Mouse (Mus musculus): Measurements from ENCODE around the gene Chp2. TPM values are rescaled to one million over a fixed set of nuclear protein-coding genes. Genes with fewer than 3 reads are reported as not detected.
A peak's percentile ranks its signal among the peaks of the same experiment; 100 is the strongest.

Gene Chp2
- total RNA-seq (2017): not detected in 3 replicates

GRCm38 (mm10) chr7:122219315-122219801 lies at the start of gene Chp2:
Chp2 (plus strand) TSS chr7:122219496.
- ATAC-seq (replicated peaks; ENCODE audit: insufficient number of reproducible peaks, low FRiP score, low TSS enrichment, poor library complexity, severe bottlenecking): no peak

GRCm38 (mm10) chr7:122170705-122171104 lies 48.6 kb upstream of the Chp2 start:
- no peak for ATAC-seq (replicated peaks; ENCODE audit: insufficient number of reproducible peaks, low FRiP score, low TSS enrichment, poor library complexity, severe bottlenecking)

GRCm38 (mm10) chr7:122171613-122172012 lies 47.7 kb upstream of the Chp2 start:
- ATAC-seq (replicated peaks; ENCODE audit: insufficient number of reproducible peaks, low FRiP score, low TSS enrichment, poor library complexity, severe bottlenecking): no peak

GRCm38 (mm10) chr7:122180720-122181119 lies 38.6 kb upstream of the Chp2 start:
- ATAC-seq (replicated peaks; ENCODE audit: insufficient number of reproducible peaks, low FRiP score, low TSS enrichment, poor library complexity, severe bottlenecking): no peak

GRCm38 (mm10) chr7:122184569-122184968 lies 34.7 kb upstream of the Chp2 start:
- ATAC-seq (replicated peaks; ENCODE audit: insufficient number of reproducible peaks, low FRiP score, low TSS enrichment, poor library complexity, severe bottlenecking): no peak

GRCm38 (mm10) chr7:122186043-122186442 lies 33.3 kb upstream of the Chp2 start, which contains the start of gene Ern2:
Ern2 (minus strand) TSS chr7:122186207.
- no peak for ATAC-seq (replicated peaks; ENCODE audit: insufficient number of reproducible peaks, low FRiP score, low TSS enrichment, poor library complexity, severe bottlenecking)

- ATAC-seq (replicated peaks; ENCODE audit: insufficient number of reproducible peaks, low FRiP score, low TSS enrichment, poor library complexity, severe bottlenecking): peak; percentile 79
These were observed 29.8 kb upstream of the Chp2 start for GRCm38 (mm10) chr7:122189484-122189883.

- ATAC-seq (replicated peaks; ENCODE audit: insufficient number of reproducible peaks, low FRiP score, low TSS enrichment, poor library complexity, severe bottlenecking): no peak
These were observed 28.2 kb upstream of the Chp2 start for GRCm38 (mm10) chr7:122191097-122191496.

- ATAC-seq (replicated peaks; ENCODE audit: insufficient number of reproducible peaks, low FRiP score, low TSS enrichment, poor library complexity, severe bottlenecking): no peak
These were observed 25.4 kb upstream of the Chp2 start for GRCm38 (mm10) chr7:122193919-122194318.

- ATAC-seq (replicated peaks; ENCODE audit: insufficient number of reproducible peaks, low FRiP score, low TSS enrichment, poor library complexity, severe bottlenecking): peak; percentile 52; the same call in 1 of the 2 replicates
These were observed 22.5 kb upstream of the Chp2 start for GRCm38 (mm10) chr7:122196771-122197170.

- ATAC-seq (replicated peaks; ENCODE audit: insufficient number of reproducible peaks, low FRiP score, low TSS enrichment, poor library complexity, severe bottlenecking): peak; percentile 73
These were observed 22.0 kb upstream of the Chp2 start for GRCm38 (mm10) chr7:122197306-122197705.

GRCm38 (mm10) chr7:122199296-122199695 lies 20.0 kb upstream of the Chp2 start:
- no peak; the same call in 1 of the 2 replicates for ATAC-seq (replicated peaks; ENCODE audit: insufficient number of reproducible peaks, low FRiP score, low TSS enrichment, poor library complexity, severe bottlenecking)

GRCm38 (mm10) chr7:122203936-122204335 lies 15.4 kb upstream of the Chp2 start:
- no peak for ATAC-seq (replicated peaks; ENCODE audit: insufficient number of reproducible peaks, low FRiP score, low TSS enrichment, poor library complexity, severe bottlenecking)

GRCm38 (mm10) chr7:122206121-122206520 lies 13.2 kb upstream of the Chp2 start:
- ATAC-seq (replicated peaks; ENCODE audit: insufficient number of reproducible peaks, low FRiP score, low TSS enrichment, poor library complexity, severe bottlenecking): no peak

- no peak for ATAC-seq (replicated peaks; ENCODE audit: insufficient number of reproducible peaks, low FRiP score, low TSS enrichment, poor library complexity, severe bottlenecking)
These were observed 10.8 kb upstream of the Chp2 start for GRCm38 (mm10) chr7:122208276-122209021.

- ATAC-seq (replicated peaks; ENCODE audit: insufficient number of reproducible peaks, low FRiP score, low TSS enrichment, poor library complexity, severe bottlenecking): no peak
These were observed 6.9 kb downstream of the Chp2 start for GRCm38 (mm10) chr7:122226020-122226742.

GRCm38 (mm10) chr7:122226744-122227143 lies 7.4 kb downstream of the Chp2 start:
- ATAC-seq (replicated peaks; ENCODE audit: insufficient number of reproducible peaks, low FRiP score, low TSS enrichment, poor library complexity, severe bottlenecking): no peak

- ATAC-seq (replicated peaks; ENCODE audit: insufficient number of reproducible peaks, low FRiP score, low TSS enrichment, poor library complexity, severe bottlenecking): no peak
These were observed 10.0 kb downstream of the Chp2 start for GRCm38 (mm10) chr7:122229306-122229705.

- no peak for ATAC-seq (replicated peaks; ENCODE audit: insufficient number of reproducible peaks, low FRiP score, low TSS enrichment, poor library complexity, severe bottlenecking)
These were observed 10.6 kb downstream of the Chp2 start for GRCm38 (mm10) chr7:122229916-122230315.

- no peak for ATAC-seq (replicated peaks; ENCODE audit: insufficient number of reproducible peaks, low FRiP score, low TSS enrichment, poor library complexity, severe bottlenecking)
These were observed 11.6 kb downstream of the Chp2 start for GRCm38 (mm10) chr7:122230866-122231265.

Measured in monocyte, adult 5-6 weeks (primary cell).